Mouse (Mus musculus) Patski (cell line): ENCODE measurements at regions not wholly inside any gene's neighbourhood (a gene's known extent, or its start where the extent isn't known, plus 50 kb on each side); places are given as distances from the start of the nearest gene placed in this dataset.

Source experiments
- ATAC-seq: fragments of 100-300 bp; one replicate; pipeline ENCODE4 v1.8.0; 2021
- CTCF ChIA-PET: fragments of 350-600 bp; sonication (Branson Sonifier 250); formaldehyde crosslinking; loops from one replicate; lab custom pipeline; 2022; ENCODE audit warnings: inconsistent platforms; lab: Charles Lee
- POLR2A ChIA-PET: fragments of 350-600 bp; sonication (Branson Sonifier 250); formaldehyde crosslinking; loops from one replicate; lab custom pipeline; 2022; ENCODE audit warnings: antibody characterized with exemption, inconsistent platforms; lab: Charles Lee
- DNase-seq: peaks from one replicate; pipeline ENCODE4 v3.0.0-alpha.2; 2011; ENCODE audit warnings: low read depth, low spot score
- H3K27me3 ChIP-seq: fragments of 371-371 bp; one replicate; pipeline ENCODE4 v1.5.1; 2021
- CTCF ChIP-seq: fragments of 100-300 bp; IDR thresholded peaks from one replicate; pipeline ENCODE4 v1.5.1; 2021
- in situ Hi-C: fragments of 300-500 bp; cut with MboI; formaldehyde crosslinking; loops from 3 replicates; pipeline ENCODE4 v1.11.1; 2018; ENCODE audit warnings: low pct_unique_long_range_greater_than_20kb, mixed read lengths

- no peak for ATAC-seq
- CTCF ChIA-PET: interaction anchor here (0.7 to 1.0 kb wide), 2 partner anchors 35 to 601 kb away, joined by 3 read pairs; no protein-coding TSS in a partner anchor
- in situ Hi-C loops: no loop called here
Observed at GRCm38 (mm10) chr2:159986719-159987118, 347.2 kb downstream of the Gm826 start.

GRCm38 (mm10) chr2:159981694-159982093 is 352.3 kb downstream of the Gm826 start:
- ATAC-seq (no peak), DNase-seq (no peak)
- POLR2A ChIA-PET: no interaction called here
- no peak for TF ChIP-seq CTCF
- CTCF ChIA-PET: no interaction called here
- H3K27me3 ChIP-seq: no peaks in the 10 kb centered on the region
- in situ Hi-C loops: no loop called here

More at GRCm38 (mm10) chr2:159986719-159987118, 347.2 kb downstream of the Gm826 start:
- POLR2A ChIA-PET: no interaction called here
- no peak for TF ChIP-seq CTCF
- DNase-seq: no peak
- no peaks in the 10 kb centered on the region for H3K27me3 ChIP-seq

- in situ Hi-C loops: no loop called here
- H3K27me3 ChIP-seq: no peaks in the 10 kb centered on the region
- ATAC-seq: no peak
- DNase-seq: no peak
- no peak for TF ChIP-seq CTCF
- POLR2A ChIA-PET: no interaction called here
- CTCF ChIA-PET: no interaction called here
Observed at GRCm38 (mm10) chr2:159950369-159950768, 383.6 kb downstream of the Gm826 start.

GRCm38 (mm10) chr2:159949046-159949445 is 384.9 kb downstream of the Gm826 start:
- ChIA-PET POLR2A (no interaction called here), CTCF (interaction anchor here (1.5 kb wide), 1 partner anchor 201 kb away, joined by 3 read pairs; no protein-coding TSS in a partner anchor)
- no peak for TF ChIP-seq CTCF

GRCm38 (mm10) chr2:159930744-159931143 is 403.2 kb downstream of the Gm826 start:
- no peaks in the 10 kb centered on the region for H3K27me3 ChIP-seq
- ATAC-seq (no peak), DNase-seq (no peak)
- TF ChIP-seq CTCF: no peak
- in situ Hi-C loops: no loop called here
- POLR2A ChIA-PET: no interaction called here
- CTCF ChIA-PET: no interaction called here

More at GRCm38 (mm10) chr2:159949046-159949445, 384.9 kb downstream of the Gm826 start:
- no peak for DNase-seq
- no peaks in the 10 kb centered on the region for H3K27me3 ChIP-seq
- no peak for ATAC-seq
- in situ Hi-C loops: no loop called here

GRCm38 (mm10) chr2:159889701-159890100 is 444.3 kb downstream of the Gm826 start:
- CTCF ChIA-PET: no interaction called here
- POLR2A ChIA-PET: no interaction called here
- ATAC-seq: no peak
- in situ Hi-C loops: no loop called here
- no peak for TF ChIP-seq CTCF
- no peak for DNase-seq
- no peaks in the 10 kb centered on the region for H3K27me3 ChIP-seq

GRCm38 (mm10) chr2:159884773-159885459 is 449.0 kb downstream of the Gm826 start:
- DNase-seq (no peak), ATAC-seq (no peak)
- in situ Hi-C loops: no loop called here
- no peak for TF ChIP-seq CTCF
- POLR2A ChIA-PET: no interaction called here
- CTCF ChIA-PET: no interaction called here
- no peaks in the 10 kb centered on the region for H3K27me3 ChIP-seq

- no peak for DNase-seq
- no peak for ATAC-seq
- ChIA-PET POLR2A (no interaction called here), CTCF (interaction anchor here (2.0 kb wide), 1 partner anchor 11 kb away, joined by 6 read pairs; no protein-coding TSS in a partner anchor)
- H3K27me3 ChIP-seq: no peaks in the 10 kb centered on the region
- in situ Hi-C loops: no loop called here
- no peak for TF ChIP-seq CTCF
Observed at GRCm38 (mm10) chr2:159866981-159867380, 467.0 kb downstream of the Gm826 start.

- CTCF ChIA-PET: interaction anchor here (2.0 kb wide), 1 partner anchor 10 kb away, joined by 6 read pairs; no protein-coding TSS in a partner anchor
- no peaks in the 10 kb centered on the region for H3K27me3 ChIP-seq
- no peak for TF ChIP-seq CTCF
- in situ Hi-C loops: no loop called here
- no peak for DNase-seq
- no peak for ATAC-seq
- POLR2A ChIA-PET: no interaction called here
Observed at GRCm38 (mm10) chr2:159866391-159866790, 467.6 kb downstream of the Gm826 start.

- ATAC-seq (no peak), DNase-seq (no peak)
- POLR2A ChIA-PET: no interaction called here
Observed at GRCm38 (mm10) chr2:159863185-159863584, 470.8 kb downstream of the Gm826 start.

GRCm38 (mm10) chr2:159853891-159854665 is 479.9 kb downstream of the Gm826 start:
- H3K27me3 ChIP-seq: no peaks in the 10 kb centered on the region
- POLR2A ChIA-PET: no interaction called here
- DNase-seq: no peak
- TF ChIP-seq CTCF: no peak
- in situ Hi-C loops: no loop called here
- no peak for ATAC-seq
- CTCF ChIA-PET: interaction anchor here (1.0 kb wide), 1 partner anchor 10 kb away, joined by 3 read pairs; no protein-coding TSS in a partner anchor

More at GRCm38 (mm10) chr2:159863185-159863584, 470.8 kb downstream of the Gm826 start:
- TF ChIP-seq CTCF: no peak
- CTCF ChIA-PET: no interaction called here
- H3K27me3 ChIP-seq: no peaks in the 10 kb centered on the region
- in situ Hi-C loops: no loop called here
